Mouse (Mus musculus) stomach, embryonic 14.5 days (tissue): ENCODE measurements around the gene Hibadh. TPM values are rescaled to one million over a fixed set of nuclear protein-coding genes. Genes with fewer than 3 reads are reported as not detected.

Experiments
- ATAC-seq: fragments of 200-750 bp; cut with Nextera tagmentation; 2 replicates; pipeline ENCODE4 v1.8.0; 2017; ENCODE audit warnings: low read depth, moderate TSS enrichment; ENCODE audit not compliant: insufficient number of reproducible peaks, insufficient read depth, low FRiP score
- H3K27ac ChIP-seq: fragments of 300-500 bp; sonication (generic); 2 replicates; pipeline ENCODE4 v1.5.1; 2014; ENCODE audit warnings: mild to moderate bottlenecking, low read length, moderate library complexity, mixed read lengths
- H3K27me3 ChIP-seq: fragments of 300-500 bp; sonication (generic); 2 replicates; pipeline ENCODE4 v1.6.1; 2014; ENCODE audit warnings: low read length, control low read depth, mixed read lengths; ENCODE audit not compliant: control insufficient read depth, insufficient read depth
- H3K36me3 ChIP-seq: fragments of 300-500 bp; sonication (generic); 2 replicates; pipeline ENCODE4 v1.6.1; 2014; ENCODE audit warnings: mild to moderate bottlenecking, control low read depth, low read length, moderate library complexity, mixed read lengths; ENCODE audit not compliant: control insufficient read depth, insufficient read depth
- H3K4me1 ChIP-seq: fragments of 300-500 bp; sonication (generic); 2 replicates; pipeline ENCODE4 v1.6.1; 2014; ENCODE audit warnings: low read length, control low read depth, mixed read lengths; ENCODE audit not compliant: control insufficient read depth, insufficient read depth
- H3K4me2 ChIP-seq: fragments of 300-500 bp; sonication (generic); replicated peaks from 2 replicates; pipeline ENCODE4 v1.6.1; 2014; ENCODE audit warnings: low read depth, low read length, control low read depth
- H3K4me3 ChIP-seq: fragments of 300-500 bp; sonication (generic); 2 replicates; pipeline ENCODE4 v1.5.1; 2014; ENCODE audit warnings: low read depth, low read length, control low read depth
- H3K9ac ChIP-seq: fragments of 300-500 bp; sonication (generic); replicated peaks from 2 replicates; pipeline ENCODE4 v1.6.1; 2014; ENCODE audit warnings: low read depth, mild to moderate bottlenecking, control low read depth, low read length, moderate library complexity, mixed read lengths
- H3K9me3 ChIP-seq: fragments of 300-500 bp; sonication (generic); 2 replicates; pipeline ENCODE4 v1.6.1; 2016; ENCODE audit warnings: low read depth, low read length, control low read depth; ENCODE audit not compliant: control insufficient read depth
- WGBS: fragments of 180-500 bp; shearing (Covaris S2); extraction: QIAGEN DNeasy Blood & Tissue Kit; methylation state at CpG from one replicate; pipeline ENCODE4 v1.1.7; 2014; 5-methylcytosine and 5-hydroxymethylcytosine counted together
- polyA plus RNA-seq: library from polyadenylated mRNA; unstranded; fragments of >200 nt; fragmentation: Nextera tagmentation; extraction: Ambion mirVana; gene quantifications from 2 replicates; pipeline ENCODE4 v1.2.1, GENCODE M21; 2014

Hibadh gene
- polyA plus RNA-seq, 1 experiment from 2014 or later, result 61.8 TPM

DNA sequence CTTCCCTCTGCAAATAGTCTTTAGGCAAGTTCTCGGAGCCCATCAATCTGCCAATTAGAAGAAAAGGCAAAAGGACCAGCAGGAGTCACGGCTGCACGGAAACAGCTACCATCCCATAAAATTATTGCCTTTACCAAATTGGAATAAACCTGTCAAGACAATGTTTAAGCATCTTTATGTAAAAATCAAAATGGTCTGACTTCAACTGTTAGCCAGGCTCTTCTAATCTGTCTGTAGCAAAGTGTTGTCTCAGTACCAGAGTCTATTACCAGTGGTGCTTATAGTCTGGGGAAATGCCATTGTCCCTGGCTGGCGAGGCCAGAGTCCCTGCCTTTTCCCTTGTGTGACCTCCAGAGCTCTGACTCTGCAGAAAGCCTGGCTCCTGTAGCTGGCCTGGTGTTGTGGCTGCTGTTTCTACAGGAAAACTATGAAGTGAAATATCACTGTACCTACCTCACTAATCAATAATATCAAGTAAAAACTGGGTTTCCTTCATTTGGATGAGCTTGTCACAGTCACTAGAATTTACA lies 126.2 kb downstream of the Hibadh start:
- H3K4me1 ChIP-seq, result no peaks in the 10 kb centered on the region
- no peak for ATAC-seq
- 29% methylated on average over 4 of the region's 4 CpGs for WGBS
- H3K27ac ChIP-seq, result no peak overlapping the region
- H3K9ac ChIP-seq, result no peak overlapping the region
- no peaks in the 10 kb centered on the region for H3K9me3 ChIP-seq
- H3K4me2 ChIP-seq, result no peak overlapping the region
- no peak overlapping the region for H3K4me3 ChIP-seq
- no peaks in the 10 kb centered on the region for H3K36me3 ChIP-seq
- H3K27me3 ChIP-seq, result no peaks in the 10 kb centered on the region

- H3K27me3 ChIP-seq, result no peaks in the 10 kb centered on the region
- H3K36me3 ChIP-seq, result no peaks in the 10 kb centered on the region
- WGBS, result 87% methylated on average over 3 of the region's 3 CpGs
- H3K4me1 ChIP-seq, result no peaks in the 10 kb centered on the region
- no peak overlapping the region for H3K27ac ChIP-seq
- no peaks in the 10 kb centered on the region for H3K9me3 ChIP-seq
- H3K9ac ChIP-seq, result no peak overlapping the region
- H3K4me3 ChIP-seq, result no peak overlapping the region
- H3K4me2 ChIP-seq, result no peak overlapping the region
- no peak for ATAC-seq
These were observed 131.4 kb downstream of the Hibadh start for GRCm38 (mm10) chr6:52508789-52509188.

DNA sequence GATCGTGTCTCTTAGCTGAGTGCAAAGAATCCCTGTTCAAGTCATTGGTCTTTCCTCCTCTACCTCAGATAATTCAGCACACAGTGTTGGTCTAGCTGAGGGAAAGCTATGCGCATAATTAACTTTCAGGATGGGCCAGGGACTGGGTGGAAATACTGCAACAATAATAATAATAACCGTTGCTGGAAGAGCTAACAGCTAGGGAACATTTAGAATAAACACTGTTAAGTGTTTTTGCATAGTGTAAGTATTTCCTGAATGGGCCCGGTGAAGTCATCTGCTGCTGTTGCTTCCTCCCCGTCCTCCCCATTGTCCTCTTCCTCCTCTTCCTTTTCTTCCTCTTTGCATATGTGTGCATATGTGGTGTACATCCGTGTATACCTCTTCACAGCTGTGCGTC lies 132.2 kb downstream of the Hibadh start:
- no peaks in the 10 kb centered on the region for H3K36me3 ChIP-seq
- H3K27ac ChIP-seq, result no peak overlapping the region
- H3K4me3 ChIP-seq, result no peak overlapping the region
- ATAC-seq, result no peak
- no peaks in the 10 kb centered on the region for H3K9me3 ChIP-seq
- H3K9ac ChIP-seq, result no peak overlapping the region
- no peaks in the 10 kb centered on the region for H3K4me1 ChIP-seq
- no peaks in the 10 kb centered on the region for H3K27me3 ChIP-seq
- H3K4me2 ChIP-seq, result no peak overlapping the region
- WGBS, result 89% methylated on average over 7 of the region's 7 CpGs

DNA sequence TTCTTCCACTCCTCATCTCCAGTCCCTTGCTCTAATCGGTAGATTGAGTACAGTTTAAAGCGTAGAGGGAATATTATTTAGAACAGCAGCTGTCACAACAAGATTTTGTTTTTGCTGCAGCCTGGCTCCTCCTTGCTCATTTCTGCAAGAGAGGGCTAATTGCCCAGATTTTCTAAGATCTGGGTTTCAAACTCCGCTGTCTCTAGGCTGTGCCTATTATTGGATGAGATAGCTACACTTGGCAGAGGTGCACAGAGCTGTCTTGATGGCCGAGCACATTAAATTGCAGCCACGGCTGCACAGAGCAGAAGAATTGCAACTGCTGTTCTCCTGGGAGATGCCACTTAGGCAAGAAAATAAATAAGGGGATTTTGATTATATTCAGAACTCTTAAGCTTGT lies 133.0 kb downstream of the Hibadh start:
- Histone ChIP-seq H3K27ac (no peak overlapping the region), H3K9ac (no peak overlapping the region), H3K4me1 (no peaks in the 10 kb centered on the region), H3K4me2 (no peak overlapping the region), H3K9me3 (no peaks in the 10 kb centered on the region), H3K27me3 (no peaks in the 10 kb centered on the region), H3K36me3 (no peaks in the 10 kb centered on the region), H3K4me3 (no peak overlapping the region)
- WGBS, result 63% methylated on average over 5 of the region's 5 CpGs
- ATAC-seq, result no peak

GRCm38 (mm10) chr6:52505777-52506755 lies 134.1 kb downstream of the Hibadh start:
- Histone ChIP-seq H3K36me3 (no peaks in the 10 kb centered on the region), H3K9ac (no peak overlapping the region), H3K27me3 (no peaks in the 10 kb centered on the region), H3K4me2 (no peak overlapping the region), H3K9me3 (no peaks in the 10 kb centered on the region), H3K27ac (no peak overlapping the region), H3K4me1 (no peaks in the 10 kb centered on the region), H3K4me3 (no peak overlapping the region)
- ATAC-seq, result no peak
- WGBS, result 87% methylated on average over 9 of the region's 9 CpGs

DNA sequence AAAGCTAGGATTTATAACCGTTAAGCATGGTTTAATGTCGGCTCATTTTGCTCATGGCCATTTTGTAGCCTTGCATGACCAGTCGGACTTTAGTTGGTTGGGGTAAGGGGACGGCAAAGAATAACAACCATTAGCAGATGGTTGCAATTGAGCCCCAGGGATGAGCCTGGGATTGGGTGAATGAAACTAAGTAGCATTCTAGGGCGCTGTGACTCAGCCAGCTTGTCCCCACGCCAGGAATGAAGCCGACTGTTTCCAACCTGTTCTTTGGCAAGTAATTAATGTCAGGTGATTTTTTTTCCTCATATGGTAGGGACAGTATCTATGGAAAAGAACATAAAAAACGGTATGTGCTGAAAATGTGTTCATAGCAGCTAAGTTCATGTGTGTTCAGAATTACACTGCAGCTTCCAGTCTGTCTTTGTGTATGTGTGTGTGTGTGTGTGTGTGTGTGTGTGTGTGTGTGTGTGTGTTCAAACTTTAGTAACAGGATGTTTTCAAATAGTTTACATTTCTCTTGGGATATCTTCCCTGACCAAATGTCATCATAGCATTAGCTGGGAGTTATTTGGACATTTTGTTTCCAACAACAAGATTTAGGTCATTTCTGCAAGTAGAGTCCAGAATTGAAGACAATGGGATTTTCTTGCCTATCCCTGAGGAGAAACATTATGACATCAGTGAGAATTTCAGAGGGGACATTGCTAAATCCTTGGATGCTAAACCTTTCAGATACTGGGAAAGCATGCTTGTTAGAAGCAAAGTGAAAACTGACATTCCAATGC lies 135.3 kb downstream of the Hibadh start:
- ATAC-seq, result no peak
- H3K9me3 ChIP-seq, result no peaks in the 10 kb centered on the region
- no peaks in the 10 kb centered on the region for H3K36me3 ChIP-seq
- no peak overlapping the region for H3K4me3 ChIP-seq
- no peak overlapping the region for H3K9ac ChIP-seq
- no peaks in the 10 kb centered on the region for H3K27me3 ChIP-seq
- no peaks in the 10 kb centered on the region for H3K4me1 ChIP-seq
- 81% methylated on average over 8 of the region's 8 CpGs for WGBS
- H3K27ac ChIP-seq, result no peak overlapping the region
- H3K4me2 ChIP-seq, result no peak overlapping the region

GRCm38 (mm10) chr6:52502986-52503385 lies 137.2 kb downstream of the Hibadh start:
- Histone ChIP-seq H3K9me3 (no peaks in the 10 kb centered on the region), H3K36me3 (no peaks in the 10 kb centered on the region), H3K4me2 (no peak overlapping the region), H3K4me3 (no peak overlapping the region), H3K4me1 (no peaks in the 10 kb centered on the region), H3K9ac (no peak overlapping the region), H3K27ac (no peak overlapping the region), H3K27me3 (no peaks in the 10 kb centered on the region)
- ATAC-seq, result no peak
- 83% methylated on average over 2 of the region's 2 CpGs for WGBS

- 100% methylated on average over 1 of the region's 1 CpGs for WGBS
- H3K9ac ChIP-seq, result no peak overlapping the region
- H3K27ac ChIP-seq, result no peak overlapping the region
- H3K4me3 ChIP-seq, result no peak overlapping the region
- H3K9me3 ChIP-seq, result no peaks in the 10 kb centered on the region
- no peaks in the 10 kb centered on the region for H3K36me3 ChIP-seq
- H3K4me2 ChIP-seq, result no peak overlapping the region
- no peaks in the 10 kb centered on the region for H3K27me3 ChIP-seq
- ATAC-seq, result no peak
- no peaks in the 10 kb centered on the region for H3K4me1 ChIP-seq
These were observed 138.7 kb downstream of the Hibadh start for GRCm38 (mm10) chr6:52501479-52501878.
